Comparison of ENCODE assay signal across 29 mouse cellular contexts in the genomic region with DNA sequence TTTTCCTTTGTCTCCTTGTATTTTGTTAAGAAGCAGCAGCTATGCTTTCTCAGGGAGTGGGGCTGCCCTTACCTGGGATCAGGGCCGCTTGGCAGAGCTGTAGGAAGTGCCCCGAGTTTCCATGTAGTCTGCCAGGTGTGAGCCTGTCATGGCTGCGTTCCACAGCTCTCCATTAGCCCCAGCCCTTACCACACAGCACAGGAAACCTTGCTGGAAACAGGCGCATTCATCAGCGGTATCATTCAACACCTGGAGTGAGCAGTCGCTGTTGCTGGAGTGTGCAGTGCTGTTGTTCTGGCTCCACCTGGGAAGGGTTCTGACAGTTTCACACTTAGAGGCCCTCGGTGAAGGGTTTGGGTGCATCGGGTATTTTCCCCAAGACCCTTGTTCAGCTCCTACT.
DNase-seq lines count a peak whose midpoint lies in the region; ATAC-seq and TF ChIP-seq lines count a peak whose summit lies in the region.
"Had no signal": no experiment of that assay in that cellular context is flagged by ENCODE, and none has a peak within 500 bp of the region (broad histone marks: within the 10 kb centered on the region; RNA-seq: fewer than 3 reads in every experiment).

No protein-coding gene starts in this region.

- DNase-seq in hindbrain, embryonic 14.5 days (ENCODE audit: low spot score): no peak
- peak; percentile 28 for DNase-seq in limb, embryonic 11.5 days (ENCODE audit: low spot score)
- DNase-seq in limb, embryonic 14.5 days (ENCODE audit: low spot score): peak; percentile 51
- no peak for DNase-seq in liver
- no peak for DNase-seq in B cell, adult 2 months
- DNase-seq in thymus, adult 2 months: no peak
- DNase-seq: adrenal gland, adult 2 months; adrenal gland, postnatal 14 days; cerebellum, adult 11-12 months; cerebellum, adult 8-10 months; cerebellum, postnatal 10 days; cerebellum, postnatal 36 days; embryo, embryonic 11 days; gastrocnemius, postnatal 10 days; gastrocnemius, postnatal 36 days; heart, adult 2 months; heart, postnatal 10 days; heart, postnatal 36 days had no signal

- H3K9ac ChIP-seq in hindbrain, embryonic 14.5 days: no peak overlapping the region
- no peak overlapping the region for H3K9ac ChIP-seq in hindbrain, embryonic 12.5 days
- H3K9ac ChIP-seq in limb, embryonic 11.5 days (ENCODE audit: low read length): no peak overlapping the region
- H3K9ac ChIP-seq in limb, embryonic 14.5 days (ENCODE audit: low read depth, low read length, severe bottlenecking): no peak overlapping the region
- H3K9ac ChIP-seq: embryonic facial prominence, embryonic 13.5 days; forebrain, embryonic 12.5 days; forebrain, embryonic 15.5 days; heart, embryonic 12.5 days; heart, embryonic 15.5 days; hindbrain, embryonic 15.5 days had no signal

- TF ChIP-seq POLR2A in limb, embryonic 14.5 days (IDR thresholded peaks at IDR 0.05; ENCODE audit: borderline replicate concordance, extremely low read depth, insufficient read depth, insufficient read length): no peak
- TF ChIP-seq POLR2A in thymus, adult 2 months (IDR thresholded peaks at IDR 0.05; ENCODE audit: control insufficient read depth, extremely low read depth, insufficient read depth, low read length, poor library complexity): no peak

- H3K36me3 ChIP-seq in hindbrain, embryonic 14.5 days (replicated peaks; ENCODE audit: control insufficient read depth, insufficient read depth): no peaks in the 10 kb centered on the region
- H3K36me3 ChIP-seq in hindbrain, embryonic 12.5 days: no peaks in the 10 kb centered on the region
- no peaks in the 10 kb centered on the region for H3K36me3 ChIP-seq in limb, embryonic 11.5 days (ENCODE audit: control insufficient read depth, insufficient read depth, low read length)
- no peaks in the 10 kb centered on the region for H3K36me3 ChIP-seq in limb, embryonic 14.5 days (ENCODE audit: control insufficient read depth, insufficient read depth, low read length)
- no peaks in the 10 kb centered on the region for H3K36me3 ChIP-seq in thymus, adult 2 months (ENCODE audit: control insufficient read depth, insufficient read depth, low read length)
- H3K36me3 ChIP-seq: embryonic facial prominence, embryonic 10.5 days; embryonic facial prominence, embryonic 13.5 days; forebrain, embryonic 12.5 days; forebrain, embryonic 15.5 days; heart, embryonic 12.5 days; heart, embryonic 15.5 days; hindbrain, embryonic 10.5 days; hindbrain, embryonic 15.5 days had no signal

- no peaks in the 10 kb centered on the region for H3K9me3 ChIP-seq in hindbrain, embryonic 14.5 days (ENCODE audit: control insufficient read depth, low read length)
- no peaks in the 10 kb centered on the region for H3K9me3 ChIP-seq in hindbrain, embryonic 12.5 days (replicated peaks)
- no peaks in the 10 kb centered on the region for H3K9me3 ChIP-seq in limb, embryonic 11.5 days (ENCODE audit: control insufficient read depth, low read length)
- H3K9me3 ChIP-seq in limb, embryonic 14.5 days (ENCODE audit: control insufficient read depth, low read length): no peaks in the 10 kb centered on the region
- H3K9me3 ChIP-seq: embryonic facial prominence, embryonic 10.5 days; embryonic facial prominence, embryonic 13.5 days; forebrain, embryonic 12.5 days; forebrain, embryonic 15.5 days; heart, embryonic 12.5 days; heart, embryonic 15.5 days; hindbrain, embryonic 10.5 days; hindbrain, embryonic 15.5 days had no signal

- peak overlapping the region; percentile 7; the same call in 1 of the 2 replicates for H3K27ac ChIP-seq in hindbrain, embryonic 14.5 days
- H3K27ac ChIP-seq in hindbrain, embryonic 12.5 days: no peak overlapping the region
- 0 out of 2 replicates have a peak overlapping the region, but pooled peaks have one; percentile 36 for H3K27ac ChIP-seq in limb, embryonic 11.5 days (replicated peaks; ENCODE audit: low read depth, low read length)
- H3K27ac ChIP-seq in limb, embryonic 14.5 days (replicated peaks; ENCODE audit: low read depth, low read length): peak overlapping the region; percentile 69; the same call in 1 of the 2 replicates
- H3K27ac ChIP-seq in thymus, adult 2 months (ENCODE audit: control insufficient read depth, insufficient read depth, low read length): no peak overlapping the region
- H3K27ac ChIP-seq: embryonic facial prominence, embryonic 10.5 days; embryonic facial prominence, embryonic 13.5 days; forebrain, embryonic 15.5 days; heart, adult 2 months; heart, embryonic 15.5 days; hindbrain, embryonic 10.5 days; hindbrain, embryonic 15.5 days had no signal

- no peaks in the 10 kb centered on the region for H3K27me3 ChIP-seq in hindbrain, embryonic 14.5 days (ENCODE audit: control insufficient read depth, insufficient read depth, low read length)
- H3K27me3 ChIP-seq in hindbrain, embryonic 12.5 days: no peaks in the 10 kb centered on the region
- no peaks in the 10 kb centered on the region for H3K27me3 ChIP-seq in limb, embryonic 11.5 days (ENCODE audit: control insufficient read depth, insufficient read depth, low read length)
- H3K27me3 ChIP-seq in limb, embryonic 14.5 days (ENCODE audit: control insufficient read depth, insufficient read depth, low read length): no peaks in the 10 kb centered on the region
- H3K27me3 ChIP-seq in thymus, adult 2 months (ENCODE audit: control insufficient read depth, insufficient read depth, low read length): no peaks in the 10 kb centered on the region
- H3K27me3 ChIP-seq: embryonic facial prominence, embryonic 13.5 days; forebrain, embryonic 12.5 days; forebrain, embryonic 15.5 days; heart, embryonic 12.5 days; heart, embryonic 15.5 days; hindbrain, embryonic 15.5 days had no signal

- no peak overlapping the region for H3K4me2 ChIP-seq in hindbrain, embryonic 14.5 days (replicated peaks)
- no peak overlapping the region for H3K4me2 ChIP-seq in hindbrain, embryonic 12.5 days (replicated peaks)
- H3K4me2 ChIP-seq in limb, embryonic 11.5 days (ENCODE audit: low read depth, severe bottlenecking): no peak overlapping the region
- H3K4me2 ChIP-seq in limb, embryonic 14.5 days (replicated peaks; ENCODE audit: low read depth, low read length, severe bottlenecking): no peak overlapping the region; the same call in 1 of the 2 replicates
- H3K4me2 ChIP-seq: embryonic facial prominence, embryonic 13.5 days; forebrain, embryonic 12.5 days; forebrain, embryonic 15.5 days; heart, embryonic 12.5 days; heart, embryonic 15.5 days; hindbrain, embryonic 15.5 days had no signal

- no peak for ATAC-seq in hindbrain, embryonic 14.5 days (ENCODE audit: low FRiP score)
- ATAC-seq in hindbrain, embryonic 12.5 days (ENCODE audit: low FRiP score): no peak
- ATAC-seq in limb, embryonic 11.5 days (ENCODE audit: insufficient number of reproducible peaks, low FRiP score, low TSS enrichment, low read depth): no peak
- ATAC-seq in limb, embryonic 14.5 days (ENCODE audit: low FRiP score, low read depth): peak; percentile 74
- ATAC-seq: CD4-positive, CD25-positive, alpha-beta regulatory T cell, adult 4 months; forebrain, embryonic 15.5 days had no signal

- no peak overlapping the region for H3K4me3 ChIP-seq in hindbrain, embryonic 14.5 days (replicated peaks; ENCODE audit: low read length)
- no peak overlapping the region for H3K4me3 ChIP-seq in hindbrain, embryonic 12.5 days
- no peak overlapping the region for H3K4me3 ChIP-seq in limb, embryonic 11.5 days (ENCODE audit: low read depth, low read length)
- H3K4me3 ChIP-seq in limb, embryonic 14.5 days (replicated peaks; ENCODE audit: low read length): no peak overlapping the region
- H3K4me3 ChIP-seq in thymus, adult 2 months (ENCODE audit: control insufficient read depth, insufficient read depth, low read length): no peak overlapping the region
- H3K4me3 ChIP-seq: embryonic facial prominence, embryonic 10.5 days; embryonic facial prominence, embryonic 13.5 days; erythroblast, embryonic 14.5 days; forebrain, embryonic 12.5 days; forebrain, embryonic 15.5 days; heart, adult 2 months; heart, embryonic 12.5 days; heart, embryonic 15.5 days; hindbrain, embryonic 10.5 days; hindbrain, embryonic 15.5 days had no signal

- WGBS in hindbrain, embryonic 14.5 days: 83% methylated on average over 8 of the region's 8 CpGs
- WGBS in hindbrain, embryonic 12.5 days: 85% methylated on average over 8 of the region's 8 CpGs
- WGBS in limb, embryonic 11.5 days: 65% methylated on average over 8 of the region's 8 CpGs
- 29% methylated on average over 8 of the region's 8 CpGs for WGBS in limb, embryonic 14.5 days
- 70% methylated on average over 8 of the region's 8 CpGs for WGBS in thymus, adult 2 months

- TF ChIP-seq CTCF in thymus, adult 2 months (IDR thresholded peaks at IDR 0.05; ENCODE audit: borderline replicate concordance, control insufficient read depth, extremely low read depth, insufficient read depth, low read length, poor library complexity): no peak

- H3K4me1 ChIP-seq in hindbrain, embryonic 14.5 days (replicated peaks; ENCODE audit: control insufficient read depth, insufficient read depth, low read length): peaks cover 22% of the 10 kb centered on the region
- H3K4me1 ChIP-seq in hindbrain, embryonic 12.5 days: peaks cover 15% of the 10 kb centered on the region
- peaks cover 6% of the 10 kb centered on the region; the same call in 1 of the 2 replicates for H3K4me1 ChIP-seq in limb, embryonic 11.5 days (ENCODE audit: control insufficient read depth, insufficient read depth, low read length)
- H3K4me1 ChIP-seq in limb, embryonic 14.5 days (ENCODE audit: control insufficient read depth, insufficient read depth, low read length): peaks cover 25% of the 10 kb centered on the region
- H3K4me1 ChIP-seq in thymus, adult 2 months (replicated peaks; ENCODE audit: control insufficient read depth, insufficient read depth, low read length): 0 out of 2 replicates have a peak, but pooled peaks cover 2% of the 10 kb centered on the region
- H3K4me1 ChIP-seq: embryonic facial prominence, embryonic 10.5 days; heart, embryonic 12.5 days; heart, embryonic 15.5 days; hindbrain, embryonic 10.5 days had no signal

Comparison
In these comparisons a context has a peak if more than half of its experiments do, and no peak if none do; other contexts are left out.
1. H3K27ac ChIP-seq: peak in hindbrain, embryonic 14.5 days (single experiment), limb, embryonic 11.5 days (single experiment) and limb, embryonic 14.5 days (single experiment); none in hindbrain, embryonic 12.5 days (single experiment) and thymus, adult 2 months (single experiment).
2. DNase-seq: peak in limb, embryonic 11.5 days (single experiment) and limb, embryonic 14.5 days (single experiment); none in hindbrain, embryonic 14.5 days (single experiment), liver (single experiment), B cell, adult 2 months (0 of 2) and thymus, adult 2 months (single experiment).